Mouse (Mus musculus) inflammation-experienced regulatory T-cells, adult 6 months (primary cell): ENCODE measurements around the gene Nr1h3. TPM values are rescaled to one million over a fixed set of nuclear protein-coding genes. Genes with fewer than 3 reads are reported as not detected.

ENCODE experiments used
- ATAC-seq: one replicate; pipeline ENCODE4 v1.8.0; 2017
- polyA plus RNA-seq, 3 experiments: library from polyadenylated mRNA; unstranded; fragments of 100-300 nt; shearing (Covaris generic); gene quantifications; one replicate each; pipeline ENCODE4 v1.2.1; 2017

Nr1h3 gene
- polyA plus RNA-seq, 3 experiments from 2014 or later: 0.33 to 2.8 (median 1.4) TPM

GRCm38 (mm10) chr2:91183711-91184405 lies 18.8 kb downstream of the Nr1h3 start, which contains the start of gene Madd:
Madd (minus strand) TSS chr2:91183837.
- ATAC-seq: peak; percentile 61

- ATAC-seq: peak; percentile 79
Measured at GRCm38 (mm10) chr2:91183148-91183513, 19.5 kb downstream of the Nr1h3 start.

GRCm38 (mm10) chr2:91182405-91183147 lies 20.1 kb downstream of the Nr1h3 start:
- ATAC-seq: peak; percentile 66

- ATAC-seq: no peak
Measured at GRCm38 (mm10) chr2:91182016-91182404, 20.6 kb downstream of the Nr1h3 start.

GRCm38 (mm10) chr2:91180706-91181105 lies 21.9 kb downstream of the Nr1h3 start:
- no peak for ATAC-seq

GRCm38 (mm10) chr2:91179825-91180224 lies 22.8 kb downstream of the Nr1h3 start:
- no peak for ATAC-seq

GRCm38 (mm10) chr2:91176234-91176633 lies 26.4 kb downstream of the Nr1h3 start:
- ATAC-seq: no peak

GRCm38 (mm10) chr2:91175490-91175889 lies 27.1 kb downstream of the Nr1h3 start:
- ATAC-seq: no peak

GRCm38 (mm10) chr2:91169587-91170322 lies 32.9 kb downstream of the Nr1h3 start:
- no peak for ATAC-seq

- ATAC-seq: no peak
Measured at GRCm38 (mm10) chr2:91167629-91168028, 35.0 kb downstream of the Nr1h3 start.

- ATAC-seq: no peak
Measured at GRCm38 (mm10) chr2:91164991-91165390, 37.6 kb downstream of the Nr1h3 start.

- ATAC-seq: no peak
Measured at GRCm38 (mm10) chr2:91163532-91163931, 39.1 kb downstream of the Nr1h3 start.

GRCm38 (mm10) chr2:91162952-91163351 lies 39.7 kb downstream of the Nr1h3 start:
- ATAC-seq: no peak

- no peak for ATAC-seq
Measured at GRCm38 (mm10) chr2:91160591-91160990, 42.0 kb downstream of the Nr1h3 start.

GRCm38 (mm10) chr2:91157002-91157752 lies 45.5 kb downstream of the Nr1h3 start:
- no peak for ATAC-seq

GRCm38 (mm10) chr2:91154091-91154490 lies 48.5 kb downstream of the Nr1h3 start:
- no peak for ATAC-seq

GRCm38 (mm10) chr2:91152885-91153377 lies 49.7 kb downstream of the Nr1h3 start:
- no peak for ATAC-seq

GRCm38 (mm10) chr2:91151331-91151730 lies 51.3 kb downstream of the Nr1h3 start:
- no peak for ATAC-seq

GRCm38 (mm10) chr2:91148101-91148500 lies 54.5 kb downstream of the Nr1h3 start:
- ATAC-seq: no peak

GRCm38 (mm10) chr2:91143401-91143800 lies 59.2 kb downstream of the Nr1h3 start:
- ATAC-seq: no peak

- ATAC-seq: no peak
Measured at GRCm38 (mm10) chr2:91142920-91143319, 59.7 kb downstream of the Nr1h3 start.

GRCm38 (mm10) chr2:91139764-91140163 lies 62.9 kb downstream of the Nr1h3 start:
- ATAC-seq: no peak
